Mouse (Mus musculus) small intestine, adult 2 months (tissue): ENCODE results near the gene Olfr800.

Experiments used
- CTCF ChIP-seq: fragments of 200-500 bp; IDR thresholded peaks from 2 replicates; pipeline ENCODE4 v1.5.1; 2012; ENCODE audit warnings: low read depth, mild to moderate bottlenecking, control low read depth, inconsistent platforms, low read length, moderate library complexity, mixed read lengths; ENCODE audit not compliant: insufficient replicate concordance, insufficient read length; ENCODE audit errors: extremely low read depth
- POLR2A ChIP-seq: fragments of 200-500 bp; IDR thresholded peaks from 2 replicates; pipeline ENCODE4 v1.6.1; 2012; ENCODE audit warnings: low read depth, mild to moderate bottlenecking, control low read depth, inconsistent platforms, low read length, moderate library complexity

- TF ChIP-seq CTCF (no peak), POLR2A (no peak)
These were observed 36.7 kb downstream of the Olfr800 start, which contains the start of gene Olfr803 for GRCm38 (mm10) chr10:129694186-129694585.
